Mouse (Mus musculus) liver, embryonic 12.5 days (tissue): ENCODE data around the gene Adora3. TPM values are rescaled to one million over a fixed set of nuclear protein-coding genes. Genes with fewer than 3 reads are reported as not detected.
A peak's percentile ranks its signal among the peaks of the same experiment; 100 is the strongest.

Experiments
- ATAC-seq: fragments of 200-750 bp; cut with Nextera tagmentation; 2 replicates; pipeline ENCODE4 v1.8.0; 2017; ENCODE audit warnings: moderate number of reproducible peaks, mild to moderate bottlenecking, moderate library complexity
- H3K27ac ChIP-seq: fragments of 300-500 bp; sonication (generic); 2 replicates; pipeline ENCODE4 v1.5.1; 2016; ENCODE audit warnings: mild to moderate bottlenecking
- H3K27me3 ChIP-seq: fragments of 300-500 bp; sonication (generic); replicated peaks from 2 replicates; pipeline ENCODE4 v1.6.1; 2016; ENCODE audit warnings: mild to moderate bottlenecking, moderate library complexity
- H3K36me3 ChIP-seq: fragments of 300-500 bp; sonication (generic); 2 replicates; pipeline ENCODE4 v1.6.1; 2016; ENCODE audit warnings: mild to moderate bottlenecking, moderate library complexity
- H3K4me1 ChIP-seq: fragments of 300-500 bp; sonication (generic); 2 replicates; pipeline ENCODE4 v1.6.1; 2016
- H3K4me2 ChIP-seq: fragments of 300-500 bp; sonication (generic); 2 replicates; pipeline ENCODE4 v1.6.1; 2016; ENCODE audit warnings: mild to moderate bottlenecking, moderate library complexity
- H3K4me3 ChIP-seq: fragments of 300-500 bp; sonication (generic); 2 replicates; pipeline ENCODE4 v1.5.1; 2016; ENCODE audit warnings: mild to moderate bottlenecking, moderate library complexity
- H3K9ac ChIP-seq: fragments of 300-500 bp; sonication (generic); 2 replicates; pipeline ENCODE4 v1.6.1; 2016; ENCODE audit warnings: mild to moderate bottlenecking, moderate library complexity
- H3K9me3 ChIP-seq: fragments of 300-500 bp; sonication (generic); replicated peaks from 2 replicates; pipeline ENCODE4 v1.6.1; 2016; ENCODE audit warnings: mild to moderate bottlenecking, moderate library complexity
- WGBS: fragments of 180-500 bp; shearing (Covaris S2); methylation state at CpG from one replicate; pipeline ENCODE4 v1.1.7; 2016; ENCODE audit not compliant: insufficient replicate concordance; 5-methylcytosine and 5-hydroxymethylcytosine counted together
- polyA plus RNA-seq: library from polyadenylated mRNA; unstranded; fragments of >200 nt; fragmentation: Nextera tagmentation; extraction: Ambion mirVana; gene quantifications from 2 replicates; pipeline ENCODE4 v1.2.1, GENCODE M21; 2016

The Adora3 gene
- polyA plus RNA-seq, 1 experiment from 2014 or later: 0.17 TPM

DNA sequence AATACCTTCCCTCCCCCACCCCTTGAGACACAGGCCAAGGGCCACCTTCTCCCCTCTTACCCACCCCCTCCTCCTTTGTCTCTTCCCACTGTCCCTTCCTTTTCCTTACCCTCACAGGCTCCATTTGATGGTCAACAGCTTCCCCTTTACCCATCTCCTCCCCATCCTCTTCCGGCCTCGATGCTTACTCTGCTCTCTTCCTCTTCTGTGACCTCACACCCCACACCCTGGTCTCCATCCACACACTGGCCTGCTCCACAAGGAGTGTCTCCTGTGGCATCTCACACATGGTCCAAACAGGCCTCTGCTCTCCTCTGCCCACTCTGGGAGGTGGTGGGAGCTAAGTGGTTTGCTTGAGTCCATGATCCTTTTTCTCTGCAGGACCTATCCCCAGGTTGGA lies 7.3 kb downstream of the Adora3 start:
- 38% methylated on average over 2 of the region's 2 CpGs for WGBS
- Histone ChIP-seq H3K4me2 (no peak overlapping the region), H3K9me3 (no peaks in the 10 kb centered on the region), H3K4me3 (no peak overlapping the region), H3K9ac (no peak overlapping the region), H3K4me1 (0 out of 2 replicates have a peak, but pooled peaks cover 5% of the 10 kb centered on the region), H3K27me3 (no peaks in the 10 kb centered on the region), H3K36me3 (no peaks in the 10 kb centered on the region), H3K27ac (no peak overlapping the region)
- no peak for ATAC-seq

DNA sequence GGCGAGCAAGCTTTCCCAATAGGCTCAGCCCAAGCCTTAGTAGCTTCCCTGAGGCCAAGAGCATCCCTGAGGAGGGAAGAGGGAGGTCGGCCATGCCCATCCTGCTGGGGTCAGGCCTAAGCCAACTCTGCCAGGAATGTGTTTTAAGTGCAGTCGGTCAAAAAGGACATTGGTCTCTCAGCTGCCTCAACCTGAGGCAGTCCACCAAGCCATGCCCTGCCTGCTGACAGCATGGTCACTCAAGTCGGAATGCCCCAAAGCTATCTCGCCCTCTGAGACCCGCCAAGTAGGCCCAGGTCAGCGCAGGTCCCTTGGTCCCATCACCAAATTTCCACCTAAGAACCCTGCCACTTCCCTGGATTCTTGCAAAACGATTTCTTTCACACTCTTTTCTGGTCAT lies 8.1 kb downstream of the Adora3 start:
- ATAC-seq: no peak
- Histone ChIP-seq H3K4me2 (no peak overlapping the region), H3K4me1 (0 out of 2 replicates have a peak, but pooled peaks cover 5% of the 10 kb centered on the region), H3K4me3 (no peak overlapping the region), H3K9me3 (no peaks in the 10 kb centered on the region), H3K27ac (no peak overlapping the region), H3K36me3 (no peaks in the 10 kb centered on the region), H3K27me3 (no peaks in the 10 kb centered on the region), H3K9ac (no peak overlapping the region)
- 72% methylated on average over 8 of the region's 8 CpGs for WGBS

- Histone ChIP-seq H3K4me3 (no peak overlapping the region), H3K4me2 (no peak overlapping the region), H3K9me3 (no peaks in the 10 kb centered on the region), H3K27ac (no peak overlapping the region), H3K27me3 (no peaks in the 10 kb centered on the region), H3K9ac (no peak overlapping the region), H3K36me3 (no peaks in the 10 kb centered on the region), H3K4me1 (0 out of 2 replicates have a peak, but pooled peaks cover 5% of the 10 kb centered on the region)
- ATAC-seq: no peak
- WGBS: 41% methylated on average over 3 of the region's 3 CpGs
These were observed 9.8 kb downstream of the Adora3 start for GRCm38 (mm10) chr3:105880419-105880818.

DNA sequence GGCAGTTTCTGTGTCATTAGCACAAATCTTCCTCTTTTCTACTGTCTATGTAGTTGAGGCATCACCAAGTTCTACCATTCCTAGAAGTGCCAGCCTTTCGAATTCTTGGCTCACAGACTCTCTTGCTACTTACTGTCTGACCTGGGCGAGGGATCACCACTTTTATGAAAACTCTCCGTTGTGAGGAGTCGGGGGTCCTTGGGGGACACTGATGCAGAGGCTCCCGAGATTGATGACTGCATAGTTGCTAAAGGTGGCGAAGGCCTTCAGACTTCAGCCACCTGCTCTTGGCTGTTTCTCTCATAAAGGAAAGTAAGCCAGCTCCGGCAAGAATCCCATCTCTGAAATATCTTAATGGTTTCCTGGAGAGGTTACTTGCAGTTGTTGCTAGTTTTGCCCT lies 11.4 kb downstream of the Adora3 start:
- H3K27me3 ChIP-seq: no peaks in the 10 kb centered on the region
- ATAC-seq: no peak
- H3K36me3 ChIP-seq: no peaks in the 10 kb centered on the region
- H3K9ac ChIP-seq: no peak overlapping the region
- no peak overlapping the region for H3K4me3 ChIP-seq
- 0 out of 2 replicates have a peak, but pooled peaks cover 5% of the 10 kb centered on the region for H3K4me1 ChIP-seq
- no peak overlapping the region for H3K4me2 ChIP-seq
- no peak overlapping the region for H3K27ac ChIP-seq
- H3K9me3 ChIP-seq: no peaks in the 10 kb centered on the region
- 68% methylated on average over 7 of the region's 7 CpGs for WGBS

GRCm38 (mm10) chr3:105883111-105883510 lies 12.5 kb downstream of the Adora3 start:
- Histone ChIP-seq H3K4me2 (no peak overlapping the region), H3K27me3 (no peaks in the 10 kb centered on the region), H3K27ac (no peak overlapping the region), H3K9ac (no peak overlapping the region), H3K4me1 (0 out of 2 replicates have a peak, but pooled peaks cover 2% of the 10 kb centered on the region), H3K36me3 (no peaks in the 10 kb centered on the region), H3K4me3 (no peak overlapping the region), H3K9me3 (no peaks in the 10 kb centered on the region)
- no peak for ATAC-seq
- 79% methylated on average over 2 of the region's 2 CpGs for WGBS

GRCm38 (mm10) chr3:105888961-105889360 lies 18.3 kb downstream of the Adora3 start:
- Histone ChIP-seq H3K4me3 (no peak overlapping the region), H3K4me1 (peaks cover 32% of the 10 kb centered on the region), H3K27ac (no peak overlapping the region), H3K9me3 (no peaks in the 10 kb centered on the region), H3K9ac (no peak overlapping the region), H3K36me3 (no peaks in the 10 kb centered on the region), H3K4me2 (no peak overlapping the region), H3K27me3 (no peaks in the 10 kb centered on the region)
- ATAC-seq: no peak
- WGBS: 63% methylated on average over 3 of the region's 3 CpGs

DNA sequence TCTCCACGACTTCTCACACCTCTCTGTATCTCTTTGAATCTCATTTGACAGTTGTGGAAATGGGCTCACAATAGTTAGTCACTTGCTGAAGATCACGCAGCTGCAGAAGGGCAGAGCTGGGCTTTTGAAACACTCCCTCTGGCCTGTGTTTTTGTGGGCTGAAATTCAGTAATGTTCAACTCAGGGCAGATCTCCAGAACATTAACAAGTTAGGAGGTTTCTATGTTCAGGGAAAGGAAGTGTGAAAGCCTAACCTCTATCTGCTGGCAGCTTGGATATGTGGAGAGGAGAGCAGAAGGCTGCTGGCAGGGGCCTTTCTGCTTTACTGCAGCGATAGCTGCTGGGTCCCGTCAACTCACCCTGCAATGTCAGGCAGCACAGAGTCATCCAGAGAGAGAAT lies 19.6 kb downstream of the Adora3 start:
- no peak overlapping the region for H3K9ac ChIP-seq
- WGBS: 59% methylated on average over 4 of the region's 4 CpGs
- no peak overlapping the region for H3K4me3 ChIP-seq
- no peak overlapping the region for H3K4me2 ChIP-seq
- H3K27ac ChIP-seq: no peak overlapping the region
- ATAC-seq: no peak
- peaks cover 44% of the 10 kb centered on the region for H3K4me1 ChIP-seq
- H3K9me3 ChIP-seq: no peaks in the 10 kb centered on the region
- 0 out of 2 replicates have a peak, but pooled peaks cover 4% of the 10 kb centered on the region for H3K27me3 ChIP-seq
- no peaks in the 10 kb centered on the region for H3K36me3 ChIP-seq

DNA sequence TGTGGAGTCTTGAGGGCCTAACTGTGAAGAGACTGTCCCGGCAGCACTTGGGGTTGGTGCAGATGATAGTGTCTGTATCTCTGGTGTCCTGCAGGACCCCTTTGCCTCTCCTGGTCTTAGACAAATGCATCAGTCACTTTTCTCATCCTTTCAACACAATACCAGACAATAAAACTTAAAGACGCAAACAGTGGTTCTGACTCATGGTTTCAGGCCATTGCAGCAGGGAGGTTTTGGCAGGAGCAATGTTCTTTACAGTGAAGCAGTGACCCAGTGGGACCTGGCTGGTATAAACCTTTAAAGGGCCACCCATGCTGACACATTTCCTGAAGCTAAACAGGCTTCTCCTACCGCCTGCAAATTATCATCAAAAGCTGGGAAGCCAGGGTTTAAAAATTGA lies 20.5 kb downstream of the Adora3 start:
- Histone ChIP-seq H3K27ac (peak overlapping the region; percentile 69; the same call in 1 of the 2 replicates), H3K36me3 (no peaks in the 10 kb centered on the region), H3K4me2 (0 out of 2 replicates have a peak overlapping the region, but pooled peaks have one; percentile 17), H3K27me3 (0 out of 2 replicates have a peak, but pooled peaks cover 4% of the 10 kb centered on the region), H3K4me1 (peaks cover 49% of the 10 kb centered on the region), H3K9me3 (no peaks in the 10 kb centered on the region), H3K9ac (no peak overlapping the region), H3K4me3 (no peak overlapping the region)
- 56% methylated on average over 3 of the region's 3 CpGs for WGBS
- ATAC-seq: no peak

DNA sequence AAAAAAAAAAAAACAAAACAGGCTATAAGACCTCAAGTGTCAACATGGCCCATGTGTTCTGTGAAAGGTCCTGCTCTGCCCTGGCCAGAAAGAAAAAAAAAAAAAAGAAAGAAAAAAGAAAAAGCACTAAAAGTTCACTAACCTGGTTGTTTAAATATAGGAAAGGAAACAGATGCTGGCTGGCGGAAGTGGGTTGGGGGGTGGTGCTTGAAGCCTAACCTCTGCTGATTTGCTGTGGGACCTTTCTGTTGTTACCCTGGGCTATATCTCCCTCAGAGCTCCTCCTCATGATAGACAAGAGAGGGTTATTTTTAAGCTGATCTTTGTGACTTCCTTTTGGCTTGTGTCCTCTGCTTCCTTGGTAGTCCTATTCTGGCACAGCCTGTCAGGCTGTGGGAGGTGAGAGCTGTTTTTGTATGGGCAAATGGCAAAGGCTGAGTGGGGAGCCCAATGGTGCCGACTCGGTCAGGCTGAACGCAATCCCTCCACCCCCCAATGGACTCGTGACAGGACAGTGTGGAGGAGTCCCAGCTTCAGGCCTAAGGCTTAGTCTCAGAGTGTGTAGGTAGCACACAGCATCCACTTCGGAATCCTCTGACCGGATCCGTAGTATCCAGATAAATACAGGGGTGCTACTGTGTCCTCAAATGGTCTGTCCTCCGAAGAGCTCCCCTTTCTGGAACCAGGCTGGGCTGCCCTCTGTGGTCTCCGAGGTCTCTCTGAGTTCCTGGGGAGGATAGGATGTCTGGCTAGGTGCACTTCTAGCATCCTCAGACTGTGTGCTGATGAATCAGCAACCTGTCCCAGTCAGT lies 21.3 kb downstream of the Adora3 start:
- Histone ChIP-seq H3K27ac (peak overlapping the region; percentile 73), H3K27me3 (0 out of 2 replicates have a peak, but pooled peaks cover 4% of the 10 kb centered on the region), H3K36me3 (no peaks in the 10 kb centered on the region), H3K9me3 (no peaks in the 10 kb centered on the region), H3K4me3 (peak overlapping the region; percentile 9), H3K4me1 (peaks cover 49% of the 10 kb centered on the region), H3K4me2 (peak overlapping the region; percentile 58), H3K9ac (peak overlapping the region; percentile 41; the same call in 1 of the 2 replicates)
- 23% methylated on average over 10 of the region's 10 CpGs for WGBS
- peak; percentile 23 for ATAC-seq

GRCm38 (mm10) chr3:105892572-105893495 lies 22.2 kb downstream of the Adora3 start:
- H3K4me2 ChIP-seq: peak overlapping the region; percentile 58
- peak overlapping the region; percentile 9 for H3K4me3 ChIP-seq
- ATAC-seq: peak; percentile 79
- H3K36me3 ChIP-seq: no peaks in the 10 kb centered on the region
- H3K9me3 ChIP-seq: no peaks in the 10 kb centered on the region
- H3K27ac ChIP-seq: peak overlapping the region; percentile 73
- H3K4me1 ChIP-seq: peaks cover 49% of the 10 kb centered on the region
- H3K27me3 ChIP-seq: 0 out of 2 replicates have a peak, but pooled peaks cover 4% of the 10 kb centered on the region
- no peak overlapping the region for H3K9ac ChIP-seq
- 28% methylated on average over 19 of the region's 19 CpGs for WGBS

- Histone ChIP-seq H3K27ac (peak overlapping the region; percentile 55; the same call in 1 of the 2 replicates), H3K27me3 (0 out of 2 replicates have a peak, but pooled peaks cover 4% of the 10 kb centered on the region), H3K4me3 (no peak overlapping the region), H3K36me3 (no peaks in the 10 kb centered on the region), H3K9ac (no peak overlapping the region), H3K4me1 (peaks cover 49% of the 10 kb centered on the region), H3K9me3 (no peaks in the 10 kb centered on the region), H3K4me2 (peak overlapping the region; percentile 54; the same call in 1 of the 2 replicates)
- no peak for ATAC-seq
- WGBS: 30% methylated on average over 6 of the region's 6 CpGs
These were observed 23.3 kb downstream of the Adora3 start for GRCm38 (mm10) chr3:105893941-105894391.
